Mouse (Mus musculus) ES-Bruce4 (cell line): ENCODE data around the gene Gorasp1. TPM values are rescaled to one million over a fixed set of nuclear protein-coding genes. Genes with fewer than 3 reads are reported as not detected.
A peak's percentile ranks its signal among the peaks of the same experiment; 100 is the strongest.

Source experiments
- H3K27ac ChIP-seq: 2 replicates; pipeline ENCODE4 v1.5.1; 2012; ENCODE audit warnings: low read length, inconsistent platforms; ENCODE audit not compliant: insufficient read depth
- H3K27me3 ChIP-seq: 2 replicates; pipeline ENCODE4 v1.6.1; 2012; ENCODE audit warnings: mild to moderate bottlenecking, low read length, inconsistent platforms; ENCODE audit not compliant: control insufficient read depth, poor library complexity, insufficient read depth, severe bottlenecking
- H3K36me3 ChIP-seq: 2 replicates; pipeline ENCODE4 v1.6.1; 2012; ENCODE audit warnings: inconsistent platforms, mild to moderate bottlenecking, low read length, moderate library complexity; ENCODE audit not compliant: control insufficient read depth, poor library complexity, insufficient read depth, severe bottlenecking
- H3K4me1 ChIP-seq: one replicate; pipeline ENCODE4 v1.8.1; 2011; ENCODE audit warnings: low read length; ENCODE audit not compliant: control insufficient read depth, insufficient read depth
- H3K4me3 ChIP-seq: 2 replicates; pipeline ENCODE4 v1.5.1; 2011; ENCODE audit warnings: low read depth, mild to moderate bottlenecking, low read length
- H3K9ac ChIP-seq: 2 replicates; pipeline ENCODE4 v1.6.1; 2012; ENCODE audit warnings: low read depth, mild to moderate bottlenecking, inconsistent platforms; ENCODE audit not compliant: poor library complexity, severe bottlenecking
- H3K9me3 ChIP-seq: replicated peaks from 2 replicates; pipeline ENCODE4 v1.6.1; 2012; ENCODE audit warnings: mild to moderate bottlenecking, low read length, inconsistent platforms; ENCODE audit not compliant: control insufficient read depth, poor library complexity, insufficient read depth, severe bottlenecking
- CTCF ChIP-seq: IDR thresholded peaks from one replicate; pipeline ENCODE4 v1.8.1; 2011; ENCODE audit warnings: low read depth, low read length
- EP300 ChIP-seq: IDR thresholded peaks from 2 replicates; pipeline ENCODE4 v1.6.1; 2011; ENCODE audit warnings: low read depth, low read length; ENCODE audit not compliant: insufficient read depth
- POLR2A ChIP-seq: IDR thresholded peaks from one replicate; pipeline ENCODE4 v1.8.1; 2011; ENCODE audit warnings: low read length; ENCODE audit not compliant: insufficient read depth
- polyA plus RNA-seq: library from polyadenylated mRNA; stranded (reverse); fragments of >200 nt; gene quantifications from 2 replicates; pipeline ENCODE4 v1.2.4, GENCODE M21; 2011; ENCODE audit warnings: low read depth; ENCODE audit not compliant: missing spikeins, insufficient read depth, insufficient read length

Gorasp1 gene
- polyA plus RNA-seq, 1 experiment = 7.2 TPM

DNA sequence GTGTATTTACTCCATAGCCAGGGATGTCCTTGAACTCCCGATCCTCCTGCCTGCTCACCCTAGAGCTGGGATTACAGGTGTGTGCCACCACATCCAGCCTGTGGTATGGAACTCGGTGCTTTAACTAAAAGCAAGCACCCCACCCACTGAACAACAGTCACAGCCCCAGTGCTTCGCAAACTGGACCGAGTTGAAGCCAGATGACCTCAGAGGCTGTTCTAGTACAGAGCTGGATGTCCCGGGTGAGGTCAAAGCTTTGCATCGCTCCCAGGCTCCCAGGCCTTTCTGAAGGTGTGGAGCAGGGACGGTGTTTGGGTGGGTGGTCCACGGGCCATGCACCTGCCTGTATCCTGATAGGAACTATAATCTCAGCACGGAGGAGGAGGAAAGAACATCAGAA, 14.0 kb upstream of the Gorasp1 start:
- Histone ChIP-seq H3K9me3 (no peaks in the 10 kb centered on the region), H3K4me3 (no peak overlapping the region), H3K4me1 (no peaks in the 10 kb centered on the region), H3K27me3 (no peaks in the 10 kb centered on the region), H3K9ac (no peak overlapping the region), H3K27ac (no peak overlapping the region), H3K36me3 (no peaks in the 10 kb centered on the region)
- no peak for TF ChIP-seq EP300
- no peak for TF ChIP-seq CTCF
- no peak for TF ChIP-seq POLR2A

DNA sequence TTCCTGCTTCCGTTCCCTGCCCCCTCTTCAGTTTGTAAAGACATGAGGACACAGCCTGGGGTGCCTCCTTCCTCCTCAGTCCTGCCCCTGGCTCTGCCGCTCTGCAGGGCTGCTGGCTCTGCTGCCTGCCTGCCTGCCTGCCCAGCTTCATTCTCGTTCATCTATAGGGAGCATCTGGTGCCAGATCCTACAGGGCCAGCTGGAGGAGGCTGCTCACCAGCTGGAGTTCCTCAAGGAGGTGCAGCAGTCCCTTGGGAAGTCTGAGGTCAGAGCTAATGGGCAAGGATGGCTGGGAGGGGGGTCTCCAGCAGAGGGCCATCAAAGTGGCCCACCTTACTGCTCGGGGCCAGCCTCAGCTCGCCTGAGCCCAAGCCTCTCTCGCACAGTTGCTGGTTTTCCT, 13.1 kb upstream of the Gorasp1 start:
- Histone ChIP-seq H3K4me3 (no peak overlapping the region), H3K27ac (no peak overlapping the region), H3K4me1 (no peaks in the 10 kb centered on the region), H3K27me3 (no peaks in the 10 kb centered on the region), H3K9me3 (no peaks in the 10 kb centered on the region), H3K36me3 (no peaks in the 10 kb centered on the region), H3K9ac (no peak overlapping the region)
- TF ChIP-seq CTCF (no peak), POLR2A (no peak)

DNA sequence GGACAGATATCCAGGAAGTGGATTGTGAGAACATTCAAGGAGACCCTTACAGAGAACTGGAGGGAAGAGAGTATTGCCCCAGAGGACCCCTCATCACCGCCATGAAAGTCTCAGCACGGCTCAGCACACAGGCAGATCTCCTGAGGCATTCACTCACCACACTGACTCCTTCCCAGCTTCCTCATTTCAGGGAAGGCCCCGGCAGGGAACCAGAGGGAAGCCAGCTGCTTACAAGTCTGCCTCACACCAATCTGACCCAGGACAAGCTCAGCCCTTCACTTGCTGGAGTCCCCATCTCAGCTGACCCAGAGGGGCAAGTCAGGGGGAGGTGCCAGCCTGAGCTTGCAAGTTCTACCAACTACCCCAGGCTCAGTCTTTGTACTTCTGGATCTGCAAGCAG, 11.4 kb upstream of the Gorasp1 start:
- no peaks in the 10 kb centered on the region for H3K4me1 ChIP-seq
- no peak overlapping the region for H3K9ac ChIP-seq
- H3K27me3 ChIP-seq = no peaks in the 10 kb centered on the region
- no peak for TF ChIP-seq CTCF
- no peak for TF ChIP-seq POLR2A
- TF ChIP-seq EP300 = no peak
- H3K27ac ChIP-seq = no peak overlapping the region
- no peaks in the 10 kb centered on the region for H3K9me3 ChIP-seq
- no peak overlapping the region for H3K4me3 ChIP-seq
- H3K36me3 ChIP-seq = no peaks in the 10 kb centered on the region

DNA sequence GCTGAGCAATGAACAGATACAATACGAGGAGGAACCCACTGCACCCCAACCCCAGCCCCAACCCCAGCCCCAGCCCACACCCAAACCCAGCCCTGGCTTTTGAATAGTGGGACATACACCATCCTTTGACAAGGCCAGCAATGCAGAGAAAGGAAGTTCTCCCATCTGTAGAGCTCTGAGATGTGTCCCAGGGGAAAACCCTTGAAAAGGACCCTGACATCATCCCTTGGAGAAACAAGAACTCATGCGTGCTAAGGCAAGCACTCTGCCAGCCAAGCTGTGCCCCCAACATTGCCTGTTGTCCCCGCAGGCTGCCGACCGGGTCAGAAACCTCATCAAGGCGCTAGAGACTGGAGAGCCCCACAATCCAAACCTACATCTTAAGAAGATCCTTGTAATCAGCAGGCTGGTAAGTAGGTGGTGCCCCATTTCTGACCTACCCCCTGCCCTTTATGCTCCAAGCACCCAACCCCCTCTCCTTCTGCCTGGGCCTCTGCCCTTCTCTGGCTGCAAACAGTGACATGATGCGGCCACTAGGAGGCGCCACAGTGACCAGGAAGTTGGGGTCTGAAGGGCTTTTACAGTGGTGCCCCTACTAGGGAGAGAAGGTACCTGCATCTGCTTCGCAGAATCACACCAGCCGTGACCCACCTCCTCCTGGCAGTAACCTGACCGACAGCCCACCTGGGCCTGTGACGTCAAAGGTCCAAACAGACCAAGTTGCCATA, 8.0 kb upstream of the Gorasp1 start:
- Histone ChIP-seq H3K27ac (no peak overlapping the region), H3K27me3 (no peaks in the 10 kb centered on the region), H3K9me3 (no peaks in the 10 kb centered on the region), H3K4me1 (no peaks in the 10 kb centered on the region), H3K36me3 (no peaks in the 10 kb centered on the region), H3K9ac (no peak overlapping the region), H3K4me3 (no peak overlapping the region)
- TF ChIP-seq POLR2A (no peak), CTCF (peak; percentile 78)

DNA sequence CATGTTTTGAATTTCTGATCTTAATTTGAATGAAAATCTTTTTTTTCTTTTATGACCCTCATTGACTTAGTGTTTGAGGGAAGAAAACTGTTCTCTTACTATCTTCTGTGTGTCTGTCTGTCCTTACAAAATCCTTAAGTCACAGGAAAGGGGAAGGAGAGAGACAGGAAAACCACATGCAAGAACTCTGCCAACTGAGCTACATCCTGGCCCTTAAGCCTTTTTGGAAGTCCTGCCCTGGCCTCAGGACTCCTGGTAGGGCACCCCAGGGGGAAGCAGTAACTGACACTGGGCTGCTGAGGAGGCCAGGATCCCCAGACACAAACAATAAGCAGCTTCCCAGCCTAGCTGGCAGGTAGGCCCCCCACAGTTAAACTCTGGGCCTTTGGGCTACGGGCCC, 6.0 kb upstream of the Gorasp1 start:
- H3K36me3 ChIP-seq = no peaks in the 10 kb centered on the region
- H3K4me3 ChIP-seq = no peak overlapping the region
- H3K9ac ChIP-seq = no peak overlapping the region
- no peak for TF ChIP-seq EP300
- no peaks in the 10 kb centered on the region for H3K27me3 ChIP-seq
- H3K27ac ChIP-seq = peak overlapping the region; percentile 19; the same call in 1 of the 2 replicates
- H3K4me1 ChIP-seq = no peaks in the 10 kb centered on the region
- no peaks in the 10 kb centered on the region for H3K9me3 ChIP-seq

DNA sequence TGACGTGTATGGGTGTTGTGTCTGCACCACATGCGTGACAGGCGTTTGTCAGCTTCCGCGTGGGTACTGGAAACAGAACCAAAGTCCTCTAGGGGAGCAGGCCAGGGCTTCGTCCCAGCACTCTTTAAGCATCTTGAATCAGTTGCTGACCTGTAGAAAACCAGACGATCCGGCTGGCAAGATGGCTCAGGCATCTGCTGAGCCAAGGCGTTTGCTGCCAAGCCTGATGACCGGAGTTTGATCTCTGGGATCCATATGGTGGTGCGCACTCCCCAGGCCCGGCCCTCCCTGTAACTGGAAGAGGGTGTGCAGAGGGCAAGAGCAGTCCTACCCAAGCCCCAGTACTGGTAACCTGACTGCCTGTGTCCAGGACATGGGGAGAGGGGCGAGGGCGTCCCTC, 4.5 kb upstream of the Gorasp1 start:
- TF ChIP-seq CTCF (no peak), EP300 (no peak), POLR2A (no peak)
- H3K4me1 ChIP-seq = no peaks in the 10 kb centered on the region
- no peak overlapping the region for H3K4me3 ChIP-seq
- H3K27me3 ChIP-seq = no peaks in the 10 kb centered on the region
- no peak overlapping the region for H3K27ac ChIP-seq
- no peak overlapping the region for H3K9ac ChIP-seq
- no peaks in the 10 kb centered on the region for H3K36me3 ChIP-seq
- H3K9me3 ChIP-seq = no peaks in the 10 kb centered on the region

DNA sequence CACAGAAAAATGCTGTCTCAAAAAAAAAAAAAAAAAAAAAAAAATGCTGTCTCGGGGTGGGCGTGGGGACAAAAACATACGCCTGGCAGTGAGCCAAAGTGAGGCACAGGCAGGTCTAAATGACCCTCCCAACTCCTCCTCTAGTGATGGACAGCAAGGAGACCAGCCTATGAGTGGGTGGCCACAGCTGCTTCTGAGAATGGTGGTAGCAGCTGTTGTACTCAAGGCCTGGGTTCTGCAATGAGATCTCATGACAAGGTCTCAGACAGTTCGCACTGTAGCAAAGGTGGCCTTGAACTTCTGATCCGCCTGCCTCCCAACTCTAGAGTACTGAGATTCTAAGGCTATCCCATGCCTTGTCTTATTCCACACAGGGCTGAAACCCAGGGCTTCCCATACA, 4.0 kb upstream of the Gorasp1 start:
- H3K27me3 ChIP-seq = no peaks in the 10 kb centered on the region
- no peak for TF ChIP-seq CTCF
- TF ChIP-seq EP300 = no peak
- no peak for TF ChIP-seq POLR2A
- no peaks in the 10 kb centered on the region for H3K9me3 ChIP-seq
- H3K9ac ChIP-seq = no peak overlapping the region
- H3K4me3 ChIP-seq = no peak overlapping the region
- no peaks in the 10 kb centered on the region for H3K4me1 ChIP-seq
- no peak overlapping the region for H3K27ac ChIP-seq
- no peaks in the 10 kb centered on the region for H3K36me3 ChIP-seq
